Mouse (Mus musculus) colon, adult 2 months (tissue): ENCODE data around the gene Gm21828. TPM values are rescaled to one million over a fixed set of nuclear protein-coding genes. Genes with fewer than 3 reads are reported as not detected.

Source experiments
- polyA plus RNA-seq: library from polyadenylated mRNA; depleted of rRNA; stranded (reverse); fragments of >200 nt; gene quantifications from 2 replicates; pipeline ENCODE4 v1.2.3, GENCODE M21; 2012; rRNA removed

Gm21828 gene
- polyA plus RNA-seq: not detected in 2 replicates

GRCm38 (mm10) chrY:13223828-13224227, at the start of gene Gm21828:
TSS of gene Gm21828 (minus strand) at chrY:13223928.

GRCm38 (mm10) chrY:13252091-13252490, 28.4 kb upstream of the Gm21828 start, which contains the start of the genes Gm21440 and Gm21454:
TSS of gene Gm21440 (plus strand) at chrY:13252391.
TSS of gene Gm21454 (plus strand) at chrY:13252442.

Other genes with a start within 250 kb of the Gm21828 start
- not detected in 2 replicates for gene Gm20807, start 181.0 kb downstream of the Gm21828 start, polyA plus RNA-seq
- gene Gm21891, start 90.4 kb downstream of the Gm21828 start, polyA plus RNA-seq: not detected in 2 replicates
- not detected in 2 replicates for gene Gm21425, start 62.0 kb downstream of the Gm21828 start, polyA plus RNA-seq
- gene Gm21440, start 28.5 kb upstream of the Gm21828 start, polyA plus RNA-seq: not detected in 2 replicates
- gene Gm21454, start 28.5 kb upstream of the Gm21828 start, polyA plus RNA-seq: not detected in 2 replicates
- not detected in 2 replicates for gene Gm21725, start 125.1 kb upstream of the Gm21828 start, polyA plus RNA-seq
- not detected in 2 replicates for gene Gm21866, start 241.7 kb upstream of the Gm21828 start, polyA plus RNA-seq